Comparison of ENCODE assay signal across 8 mouse cellular contexts in the genomic region with DNA sequence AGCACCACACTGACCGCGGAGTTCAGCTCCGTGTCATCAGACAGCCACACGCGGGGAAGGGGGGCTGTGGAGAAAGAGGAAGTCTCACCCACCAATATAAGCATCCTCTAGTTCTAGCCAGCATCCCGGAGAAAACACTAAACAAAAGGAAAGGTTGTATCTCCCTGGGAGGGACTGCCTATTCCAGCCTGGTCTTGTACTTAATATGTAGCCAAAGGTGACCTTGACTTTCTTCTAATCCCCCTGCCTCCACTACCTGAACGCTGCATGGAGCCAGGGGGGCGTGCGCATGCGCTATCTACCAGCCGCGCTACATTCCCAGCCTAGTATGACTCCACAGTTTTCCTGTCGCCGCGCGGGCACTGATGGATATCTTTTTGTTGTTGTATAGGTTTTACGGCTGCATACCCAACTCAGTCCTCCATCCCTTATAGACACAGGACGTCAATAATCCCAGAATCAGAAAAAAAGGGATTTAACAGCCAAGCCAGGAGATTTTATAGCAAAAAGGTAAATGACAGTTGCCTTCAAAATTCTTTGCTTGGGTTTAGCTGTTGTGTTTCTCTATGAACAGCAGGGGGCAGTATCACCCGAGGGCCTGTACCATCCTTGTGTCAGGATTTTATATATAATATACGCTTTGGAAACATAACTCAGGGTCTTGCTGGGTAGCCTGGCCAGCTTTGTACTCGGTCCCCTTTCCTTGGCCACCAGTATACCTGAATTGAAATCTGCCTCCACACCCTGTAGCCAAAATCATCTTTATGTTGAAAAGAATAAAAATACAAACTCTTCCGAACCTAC. TPM values are rescaled to one million over a fixed set of nuclear protein-coding genes. Genes with fewer than 3 reads are reported as not detected.
DNase-seq lines count a peak whose midpoint lies in the region; ATAC-seq lines count a peak whose summit lies in the region.

No protein-coding gene starts in this region.

- WGBS in liver, embryonic 16.5 days (ENCODE audit: insufficient replicate concordance): 9% methylated on average over 22 of the region's 22 CpGs
- 9% methylated on average over 22 of the region's 22 CpGs for WGBS in neural tube, embryonic 14.5 days

- no peaks in the 10 kb centered on the region for H3K36me3 ChIP-seq in liver, embryonic 16.5 days (ENCODE audit: control insufficient read depth, insufficient read depth)
- no peaks in the 10 kb centered on the region for H3K36me3 ChIP-seq in neural tube, embryonic 14.5 days (ENCODE audit: control insufficient read depth, insufficient read depth, low read length)

- H3K4me1 ChIP-seq in liver, embryonic 16.5 days (ENCODE audit: control insufficient read depth, low read depth, low read length): peaks cover 5% of the 10 kb centered on the region
- no peaks in the 10 kb centered on the region for H3K4me1 ChIP-seq in neural tube, embryonic 14.5 days (ENCODE audit: control insufficient read depth, insufficient read depth, low read length)

- H3K27me3 ChIP-seq in liver, embryonic 16.5 days (ENCODE audit: control insufficient read depth, insufficient read depth, low read depth, low read length): no peaks in the 10 kb centered on the region
- no peaks in the 10 kb centered on the region for H3K27me3 ChIP-seq in neural tube, embryonic 14.5 days (ENCODE audit: control insufficient read depth, insufficient read depth, low read length)

- peak; percentile 45 to 62 for DNase-seq in cerebellum, postnatal 25 days
- no peak for DNase-seq in cerebellum, adult 9-10 months
- DNase-seq in c-Kit-positive CD71-positive TER-119-negative erythroid progenitor cells, embryonic 14.5 days (ENCODE audit: low read depth): peak; percentile 79
- peak; percentile 74 to 76 for DNase-seq in frontal cortex, postnatal 36 days (ENCODE audit: low spot score in 2 of 2)
- peak; percentile 51 for DNase-seq in kidney, postnatal 14 days
- no peak for DNase-seq in ovary, postnatal 10 days (ENCODE audit: low spot score)

- no peaks in the 10 kb centered on the region for H3K9me3 ChIP-seq in liver, embryonic 16.5 days (replicated peaks; ENCODE audit: control insufficient read depth, low read length)
- H3K9me3 ChIP-seq in neural tube, embryonic 14.5 days (ENCODE audit: control insufficient read depth, low read length): no peaks in the 10 kb centered on the region

- H3K9ac ChIP-seq in liver, embryonic 16.5 days (ENCODE audit: low read depth, low read length): peak overlapping the region; percentile 6; the same call in 1 of the 2 replicates
- H3K9ac ChIP-seq in neural tube, embryonic 14.5 days (replicated peaks; ENCODE audit: low read depth, low read length): no peak overlapping the region

- H3K27ac ChIP-seq in liver, embryonic 16.5 days (ENCODE audit: low read length): no peak overlapping the region
- H3K27ac ChIP-seq in neural tube, embryonic 14.5 days (ENCODE audit: low read depth, low read length): no peak overlapping the region

- H3K4me3 ChIP-seq in liver, embryonic 16.5 days (ENCODE audit: low read depth, low read length): peak overlapping the region; percentile 39
- peak overlapping the region; percentile 3; the same call in 1 of the 2 replicates for H3K4me3 ChIP-seq in neural tube, embryonic 14.5 days (ENCODE audit: low read depth, low read length)

- H3K4me2 ChIP-seq in liver, embryonic 16.5 days (ENCODE audit: low read depth, low read length): peak overlapping the region; percentile 59
- H3K4me2 ChIP-seq in neural tube, embryonic 14.5 days (ENCODE audit: low read depth, low read length): peak overlapping the region; percentile 37

- peak; percentile 66 for ATAC-seq in liver, embryonic 16.5 days (ENCODE audit: low read depth)
- peak; percentile 60; the same call in 1 of the 2 replicates for ATAC-seq in neural tube, embryonic 14.5 days (ENCODE audit: low read depth)

RNA-seq across cellular contexts. Expression of a gene that starts 12.9 kb away (rescaled TPM):
- polyA plus RNA-seq in liver, embryonic 16.5 days (2015; fragmentation: Nextera tagmentation; extraction: Ambion mirVana): 2.7 and 3.2 TPM in 2 replicates
- 4.8 and 14.9 TPM in 2 replicates for polyA plus RNA-seq in neural tube, embryonic 14.5 days (2014; fragmentation: Nextera tagmentation; extraction: Ambion mirVana)

RNA-seq across cellular contexts. Expression of a gene that starts 13.2 kb away (rescaled TPM):
- polyA plus RNA-seq in liver, embryonic 16.5 days (2015; fragmentation: Nextera tagmentation; extraction: Ambion mirVana): not detected in 2 replicates
- 0.40 and 0.46 TPM in 2 replicates for polyA plus RNA-seq in neural tube, embryonic 14.5 days (2014; fragmentation: Nextera tagmentation; extraction: Ambion mirVana)

Comparison
In these comparisons a context has a peak if more than half of its experiments do, and no peak if none do; other contexts are left out.
1. DNase-seq: peak in cerebellum, postnatal 25 days (2 of 2), c-Kit-positive CD71-positive TER-119-negative erythroid progenitor cells, embryonic 14.5 days (single experiment), frontal cortex, postnatal 36 days (2 of 2) and kidney, postnatal 14 days (single experiment); none in cerebellum, adult 9-10 months (single experiment) and ovary, postnatal 10 days (single experiment).